Mouse (Mus musculus): ENCODE results near the gene Gm4779.
"Not testable (repeated sequence)": the region's sequence is repeated elsewhere in the genome, so short reads cannot be mapped to it uniquely, and the experiment has no call there.

Gene Gm4779

GRCm38 (mm10) chrX:101794342-101794741 lies at the start of gene Gm4779, which contains the start of gene 8030474K03Rik:
Gm4779 (minus strand) TSS chrX:101794423.
8030474K03Rik (plus strand) TSS chrX:101794656.
- DNase-seq: no peak

- not testable (repeated sequence) for DNase-seq
Observed at GRCm38 (mm10) chrX:101819980-101820379, 25.8 kb upstream of the Gm4779 start.

GRCm38 (mm10) chrX:101819163-101819562 lies 24.9 kb upstream of the Gm4779 start:
- no peak for DNase-seq

GRCm38 (mm10) chrX:101811750-101812149 lies 17.5 kb upstream of the Gm4779 start:
- DNase-seq: no peak

- DNase-seq: no peak
Observed at GRCm38 (mm10) chrX:101805512-101805911, 11.3 kb upstream of the Gm4779 start.

- peak; percentile 24 for DNase-seq
Observed at GRCm38 (mm10) chrX:101791551-101791950, 2.7 kb downstream of the Gm4779 start.

GRCm38 (mm10) chrX:101772035-101772434 lies 22.2 kb downstream of the Gm4779 start:
- no peak for DNase-seq

GRCm38 (mm10) chrX:101770307-101770706 lies 23.9 kb downstream of the Gm4779 start:
- DNase-seq: no peak

GRCm38 (mm10) chrX:101769478-101769877 lies 24.7 kb downstream of the Gm4779 start:
- DNase-seq: peak; percentile 12

- DNase-seq: no peak
Observed at GRCm38 (mm10) chrX:101767280-101767679, 26.9 kb downstream of the Gm4779 start.

GRCm38 (mm10) chrX:101765111-101765510 lies 29.1 kb downstream of the Gm4779 start:
- no peak for DNase-seq

- DNase-seq: no peak
Observed at GRCm38 (mm10) chrX:101764621-101765020, 29.6 kb downstream of the Gm4779 start.

- no peak for DNase-seq
Observed at GRCm38 (mm10) chrX:101754478-101754877, 39.7 kb downstream of the Gm4779 start.

- DNase-seq: no peak
Observed at GRCm38 (mm10) chrX:101750144-101750543, 44.1 kb downstream of the Gm4779 start.

- no peak for DNase-seq
Observed at GRCm38 (mm10) chrX:101741064-101741433, 53.2 kb downstream of the Gm4779 start.

GRCm38 (mm10) chrX:101740335-101741063 lies 53.7 kb downstream of the Gm4779 start:
- peak; percentile 37 for DNase-seq

Data from layer of hippocampus, adult 9-11 months (tissue).